Mouse (Mus musculus) erythroblast, embryonic 14.5 days (primary cell): ENCODE data around the gene Ero1lb.
"Not testable (repeated sequence)": the region's sequence is repeated elsewhere in the genome, so short reads cannot be mapped to it uniquely, and the experiment has no call there.

Source experiments
- GATA1 ChIP-seq: IDR thresholded peaks from 2 replicates; pipeline ENCODE4 v1.6.1; 2012; ENCODE audit warnings: low read length, inconsistent platforms, mixed read lengths
- TAL1 ChIP-seq: IDR thresholded peaks from 3 replicates; pipeline ENCODE4 v1.6.1; 2012; ENCODE audit warnings: low read length, inconsistent platforms, mixed read lengths

GRCm38 (mm10) chr13:12634941-12635588 is 69.4 kb downstream of the Ero1lb start:
- not testable (repeated sequence) for TF ChIP-seq GATA1, TAL1
